Mouse (Mus musculus) liver, adult (tissue): ENCODE measurements around the gene Ints5.

ENCODE experiments used
- GATA4 ChIP-seq: IDR thresholded peaks from 2 replicates; pipeline ENCODE4 v1.6.1; 2014; ENCODE audit warnings: mild to moderate bottlenecking, low read length; ENCODE audit not compliant: insufficient replicate concordance

Gene Ints5

GRCm38 (mm10) chr19:8919684-8920072 lies 26.9 kb downstream of the Ints5 start:
- TF ChIP-seq GATA4 = no peak

DNA sequence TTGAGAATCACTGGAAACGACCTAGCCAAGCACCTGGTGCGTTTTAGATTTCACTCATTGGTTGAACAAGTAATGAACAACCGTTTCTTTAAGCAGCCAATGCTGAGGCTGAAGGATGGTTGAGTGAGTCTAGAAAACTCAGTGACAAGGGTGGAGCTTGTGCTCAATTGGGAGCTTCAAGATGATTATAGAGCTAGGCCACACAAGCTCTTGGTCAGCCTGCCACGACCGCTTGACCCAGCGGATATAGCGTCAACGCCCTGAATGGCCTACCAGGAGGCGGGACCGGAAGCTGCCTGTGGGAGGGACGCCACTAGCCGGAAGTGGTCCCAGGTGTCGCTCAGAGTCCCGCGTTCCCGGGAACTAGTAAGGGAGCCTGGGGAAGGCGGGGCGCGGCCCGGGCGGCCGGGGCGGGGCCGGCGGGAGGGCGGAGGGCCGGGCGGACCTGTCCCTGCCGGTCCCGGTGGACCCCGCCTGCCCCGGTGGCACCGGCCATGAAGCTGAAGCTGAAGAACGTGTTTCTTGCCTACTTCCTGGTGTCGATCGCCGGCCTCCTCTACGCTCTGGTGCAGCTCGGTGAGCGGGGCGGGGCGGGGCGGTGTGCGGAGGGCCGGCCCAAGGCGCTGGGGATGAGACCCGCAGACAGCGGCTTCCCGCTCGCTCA lies 27.4 kb downstream of the Ints5 start, which contains the start of gene B3gat3:
TSS of gene B3gat3 (plus strand) at position 302 of the 664 bp plus-strand sequence.
- TF ChIP-seq GATA4 = no peak

DNA sequence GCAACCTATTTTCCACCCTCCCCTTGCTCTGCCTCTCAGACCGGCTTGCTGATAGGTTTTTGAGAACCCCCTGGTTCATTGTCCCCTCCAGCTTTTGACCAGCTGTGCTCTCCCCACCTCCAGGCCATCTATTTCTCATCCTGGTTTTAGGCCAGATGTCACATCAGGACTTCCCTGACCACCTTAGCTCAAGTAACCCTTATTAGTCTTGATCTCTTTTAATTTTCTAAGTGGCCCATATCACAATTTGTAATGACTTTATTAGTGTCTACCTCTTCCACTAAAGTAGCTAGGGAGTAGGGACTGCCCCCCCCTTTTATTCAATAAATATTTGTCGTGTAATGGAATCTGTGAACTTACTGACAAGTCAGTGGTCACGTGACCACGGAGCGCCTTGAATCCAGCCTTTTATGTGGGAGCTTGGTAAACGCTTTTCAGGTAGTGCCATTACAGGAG lies 28.1 kb downstream of the Ints5 start:
- no peak for TF ChIP-seq GATA4

DNA sequence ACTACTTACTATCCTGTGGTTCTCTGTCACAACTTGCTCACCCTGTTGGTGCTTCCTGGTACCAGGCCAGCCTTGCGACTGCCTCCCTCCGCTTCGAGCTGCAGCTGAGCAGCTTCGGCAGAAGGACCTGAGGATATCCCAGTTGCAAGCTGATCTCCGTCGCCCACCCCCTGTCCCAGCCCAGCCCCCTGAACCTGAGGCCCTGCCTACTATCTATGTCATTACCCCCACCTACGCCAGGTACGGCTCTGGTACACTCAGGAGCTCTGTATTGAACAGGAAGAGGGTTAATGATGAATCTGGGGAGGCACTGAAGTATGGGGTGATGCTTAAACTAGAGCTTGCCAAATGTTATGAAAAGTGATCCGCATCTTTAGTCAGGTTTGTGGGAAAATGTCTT lies 28.9 kb downstream of the Ints5 start:
- no peak for TF ChIP-seq GATA4

DNA sequence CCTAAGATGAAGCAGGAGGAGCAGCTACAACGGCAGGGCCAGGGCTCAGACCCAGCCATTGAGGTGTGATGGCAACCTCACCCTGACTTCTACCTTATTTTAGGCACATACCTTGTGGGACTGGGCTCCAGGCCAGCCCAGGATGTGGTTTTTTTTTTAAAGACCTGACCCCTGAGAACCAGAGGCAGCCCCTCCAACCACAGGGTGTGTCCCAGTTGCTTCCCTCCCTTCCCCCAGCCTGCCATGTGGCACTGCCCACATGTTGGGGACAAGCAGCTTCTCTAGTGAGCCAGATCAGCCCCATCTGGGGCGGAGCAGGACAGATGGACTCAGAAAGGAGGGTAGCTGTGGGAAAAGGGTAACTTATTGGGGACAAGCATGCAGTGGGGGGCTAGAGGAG lies 34.0 kb downstream of the Ints5 start:
- no peak for TF ChIP-seq GATA4

DNA sequence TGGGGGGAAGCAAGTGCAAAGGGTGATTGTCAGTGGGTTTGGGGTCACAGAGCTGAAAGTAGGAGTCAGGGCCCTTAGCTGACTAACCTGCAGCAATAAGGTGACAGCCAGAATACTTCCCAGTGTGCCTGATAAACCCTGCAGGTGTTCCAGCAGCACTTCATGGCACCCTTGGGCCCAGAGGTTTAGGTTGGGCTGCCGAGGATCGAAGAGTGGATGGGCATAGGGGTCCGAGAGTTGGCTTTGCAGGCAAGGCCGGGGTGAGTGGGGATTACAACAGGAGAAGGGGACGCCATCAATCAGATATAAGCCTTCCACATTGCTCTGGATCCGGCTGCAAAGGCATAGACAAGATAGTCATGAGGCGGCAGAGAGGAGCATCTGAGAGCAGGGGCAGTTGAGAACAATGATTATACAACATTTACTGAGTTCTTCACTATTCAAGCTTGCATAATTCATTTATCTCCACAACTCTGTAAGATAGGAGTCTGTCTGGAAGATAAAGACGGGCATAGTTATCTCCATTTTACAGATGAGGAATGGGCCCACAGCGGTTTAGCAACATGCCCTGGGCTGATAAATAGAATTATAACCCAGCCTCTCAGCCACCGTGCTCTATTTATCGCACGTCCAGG lies 35.2 kb downstream of the Ints5 start:
- TF ChIP-seq GATA4 = no peak

DNA sequence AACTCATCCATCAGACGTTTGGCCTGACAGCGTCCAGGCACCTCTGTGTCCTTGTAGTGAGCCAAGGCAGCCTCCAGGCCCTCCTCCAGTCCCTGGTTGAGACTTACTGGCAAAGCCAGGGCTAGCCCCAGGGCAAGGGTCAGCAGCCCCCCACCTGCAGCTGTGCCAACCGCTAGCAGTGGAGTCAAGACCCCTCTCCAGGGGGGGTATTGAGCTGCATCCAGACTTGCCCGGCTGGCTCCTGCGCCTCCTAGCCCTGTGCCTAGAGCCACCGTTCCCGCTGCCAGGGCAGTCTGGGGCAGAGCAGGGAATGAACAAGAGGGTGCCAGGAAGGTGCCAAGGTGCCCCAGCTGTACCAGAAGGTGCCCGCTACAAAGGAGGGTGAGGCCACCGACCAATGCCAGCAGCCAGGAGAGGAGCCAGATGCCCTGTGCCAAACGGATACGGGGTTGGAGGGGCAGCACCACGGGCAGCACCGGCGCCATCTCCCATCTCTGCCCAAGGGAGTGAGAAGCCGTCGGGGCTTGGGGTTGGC lies 36.0 kb downstream of the Ints5 start:
- TF ChIP-seq GATA4 = no peak

GRCm38 (mm10) chr19:8929224-8930088 lies 36.7 kb downstream of the Ints5 start, which contains the start of the genes Rom1 and Eml3:
Gene Rom1 (minus strand): TSS chr19:8929356.
Gene Eml3 (plus strand): TSS chr19:8929552.
- peak; percentile 55; the same call in 1 of the 2 replicates for TF ChIP-seq GATA4

DNA sequence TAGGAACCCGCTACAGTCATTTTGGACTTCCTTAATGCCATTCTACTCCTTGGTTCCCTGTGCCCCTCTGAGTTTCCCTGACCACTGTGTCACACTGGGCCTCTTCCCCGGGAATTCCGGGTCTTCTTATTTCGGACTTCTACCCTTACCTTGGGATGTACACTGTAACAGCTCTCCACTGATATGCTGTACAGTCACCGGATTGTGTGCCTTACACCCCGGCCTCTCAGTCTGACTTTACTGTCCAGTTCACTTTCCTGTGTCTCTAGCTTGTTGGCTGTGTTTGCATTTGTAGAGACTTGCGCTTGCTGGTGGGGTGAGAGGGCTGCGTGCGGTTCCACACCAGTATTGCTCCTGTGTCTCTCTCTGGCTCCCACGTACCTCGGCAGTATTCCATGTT lies 37.3 kb downstream of the Ints5 start:
- no peak for TF ChIP-seq GATA4

GRCm38 (mm10) chr19:8930771-8931170 lies 38.0 kb downstream of the Ints5 start:
- TF ChIP-seq GATA4 = no peak

- TF ChIP-seq GATA4 = no peak
These were observed 43.9 kb downstream of the Ints5 start for GRCm38 (mm10) chr19:8936736-8937135.

DNA sequence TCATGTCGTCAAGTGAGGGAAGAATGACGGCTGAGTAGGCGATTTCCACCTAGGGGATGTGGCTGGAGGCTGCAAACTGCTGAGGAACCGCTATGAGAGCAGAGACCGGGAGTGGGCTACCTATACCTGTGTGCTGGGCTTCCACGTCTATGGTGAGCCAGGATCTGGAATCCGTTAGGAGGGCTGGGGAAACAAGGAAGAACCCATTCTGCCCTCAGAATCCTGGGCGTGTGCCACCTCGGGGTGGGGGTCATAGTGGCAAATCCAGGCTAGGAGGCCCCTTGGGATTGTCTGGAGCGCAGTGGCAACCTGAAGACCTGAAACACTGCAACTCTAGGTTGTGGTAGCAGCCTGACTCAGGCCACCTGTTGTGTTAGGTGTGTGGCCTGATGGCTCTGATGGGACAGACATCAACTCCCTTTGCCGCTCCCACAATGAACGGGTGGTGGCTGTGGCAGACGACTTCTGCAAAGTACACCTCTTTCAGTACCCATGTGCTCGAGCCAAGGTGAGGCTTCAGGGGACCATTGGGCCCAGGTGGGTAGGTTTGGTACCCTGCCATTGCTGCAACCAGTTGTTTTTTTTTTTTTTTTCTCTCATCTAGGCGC lies 47.8 kb downstream of the Ints5 start:
- TF ChIP-seq GATA4 = no peak

DNA sequence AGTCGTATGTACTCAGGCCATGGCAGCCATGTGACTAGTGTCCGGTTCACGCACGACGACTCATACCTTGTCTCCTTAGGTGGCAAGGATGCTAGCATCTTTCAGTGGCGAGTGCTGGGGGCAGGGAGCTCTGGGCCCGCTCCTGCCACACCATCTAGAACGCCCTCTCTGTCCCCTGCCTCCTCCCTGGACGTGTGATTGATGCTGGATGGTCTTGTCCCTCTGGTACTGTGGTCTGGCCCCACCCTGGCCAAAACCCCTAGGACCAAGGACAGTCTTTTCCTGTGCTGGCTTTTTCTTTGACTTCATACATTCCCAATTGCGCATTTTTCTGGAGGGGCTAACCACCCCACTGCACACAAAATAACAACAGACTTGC lies 48.3 kb downstream of the Ints5 start:
- no peak for TF ChIP-seq GATA4

- TF ChIP-seq GATA4 = peak; percentile 11; the same call in 1 of the 2 replicates
These were observed 48.9 kb downstream of the Ints5 start, which contains the start of gene Mta2 for GRCm38 (mm10) chr19:8941515-8942217. Gene Mta2 (plus strand): TSS chr19:8941875.
